Mouse (Mus musculus): ENCODE data around the gene Fyco1. TPM values are rescaled to one million over a fixed set of nuclear protein-coding genes. Genes with fewer than 3 reads are reported as not detected.
"Not testable (repeated sequence)": the region's sequence is repeated elsewhere in the genome, so short reads cannot be mapped to it uniquely, and the experiment has no call there.

Gene Fyco1
- polyA plus RNA-seq, 1 experiment from 2014 or later = 15.8 TPM

DNA sequence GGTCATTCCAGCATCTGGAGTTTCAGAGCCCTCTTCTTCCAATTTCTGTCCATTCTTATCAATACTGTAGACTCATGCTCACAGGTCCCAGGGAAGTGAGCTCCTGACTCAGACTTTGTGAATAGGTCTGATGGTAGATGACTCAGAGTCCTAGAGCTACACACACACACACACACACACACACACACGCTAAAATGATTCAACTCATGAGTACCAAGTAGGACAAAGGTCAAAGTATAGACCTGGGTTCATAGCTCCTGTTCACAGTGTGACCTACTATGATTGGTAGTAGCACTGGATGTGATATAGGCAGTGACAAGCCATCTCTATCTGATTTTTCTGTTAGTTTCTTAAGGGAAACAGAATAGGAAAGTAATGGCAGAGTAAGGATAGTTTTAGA is 83.3 kb downstream of the Fyco1 start:
- no peaks in the 10 kb centered on the region for H3K27me3 ChIP-seq
- no peaks in the 10 kb centered on the region for H3K9me3 ChIP-seq (replicated peaks)
- 0 out of 2 replicates have a peak, but pooled peaks cover 6% of the 10 kb centered on the region for H3K4me1 ChIP-seq
- WGBS = 76% methylated on average over 1 of the region's 1 CpGs
- H3K27ac ChIP-seq (replicated peaks) = no peak overlapping the region
- H3K4me2 ChIP-seq (replicated peaks) = no peak overlapping the region
- ATAC-seq (ENCODE audit: insufficient number of reproducible peaks, low FRiP score, low TSS enrichment, low read depth) = no peak
- H3K36me3 ChIP-seq = no peaks in the 10 kb centered on the region
- H3K4me3 ChIP-seq (replicated peaks) = no peak overlapping the region
- H3K9ac ChIP-seq = no peak overlapping the region

DNA sequence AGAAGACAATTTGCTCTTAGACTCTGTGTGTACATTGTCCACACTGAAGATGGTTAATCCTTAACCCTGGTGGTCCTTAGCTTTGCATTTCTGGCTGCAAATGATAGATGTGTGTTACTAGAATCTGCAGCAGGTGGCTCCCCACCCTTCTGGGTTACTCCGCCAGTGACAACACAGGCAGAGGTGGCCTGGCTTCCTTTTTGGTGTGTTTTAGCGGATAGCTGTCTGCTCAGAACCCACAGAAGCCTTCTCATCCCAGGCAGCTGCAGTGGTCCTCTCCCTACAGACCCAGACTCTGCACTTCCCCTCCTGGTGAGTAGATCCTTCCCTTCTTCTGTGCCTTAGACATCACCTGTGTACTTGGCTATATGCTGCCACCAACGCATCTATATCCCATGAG is 84.7 kb downstream of the Fyco1 start:
- Histone ChIP-seq H3K27ac (replicated peaks) (no peak overlapping the region), H3K4me1 (0 out of 2 replicates have a peak, but pooled peaks cover 9% of the 10 kb centered on the region), H3K36me3 (no peaks in the 10 kb centered on the region), H3K27me3 (no peaks in the 10 kb centered on the region), H3K9ac (no peak overlapping the region), H3K4me2 (replicated peaks) (no peak overlapping the region), H3K9me3 (replicated peaks) (no peaks in the 10 kb centered on the region), H3K4me3 (replicated peaks) (no peak overlapping the region)
- no peak for ATAC-seq (ENCODE audit: insufficient number of reproducible peaks, low FRiP score, low TSS enrichment, low read depth)
- WGBS = 81% methylated on average over 3 of the region's 3 CpGs

DNA sequence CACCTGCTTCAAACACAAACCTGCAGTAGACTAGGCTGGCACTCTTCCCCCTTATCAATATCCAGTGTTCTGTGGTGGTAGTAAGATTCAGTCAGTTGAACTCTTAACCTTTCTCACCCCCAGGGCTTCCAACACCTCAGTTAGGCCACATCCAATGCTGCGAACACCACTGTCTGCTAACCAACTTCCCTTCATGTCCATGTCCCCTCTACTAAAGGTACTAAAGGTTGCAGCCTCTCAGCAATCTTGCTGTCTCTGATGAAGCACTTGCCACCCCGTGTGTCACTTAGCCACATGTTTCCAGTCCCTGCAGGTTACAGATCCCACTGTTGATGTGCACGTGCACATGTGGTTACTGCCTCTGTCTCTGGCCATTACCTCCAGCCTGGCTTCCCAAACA is 87.9 kb downstream of the Fyco1 start:
- Histone ChIP-seq H3K27ac (replicated peaks) (no peak overlapping the region), H3K4me3 (replicated peaks) (no peak overlapping the region), H3K4me2 (replicated peaks) (no peak overlapping the region), H3K9me3 (replicated peaks) (no peaks in the 10 kb centered on the region), H3K27me3 (no peaks in the 10 kb centered on the region), H3K36me3 (no peaks in the 10 kb centered on the region), H3K9ac (no peak overlapping the region), H3K4me1 (0 out of 2 replicates have a peak, but pooled peaks cover 4% of the 10 kb centered on the region)
- no peak for ATAC-seq (ENCODE audit: insufficient number of reproducible peaks, low FRiP score, low TSS enrichment, low read depth)
- WGBS = 75% methylated on average over 3 of the region's 3 CpGs

DNA sequence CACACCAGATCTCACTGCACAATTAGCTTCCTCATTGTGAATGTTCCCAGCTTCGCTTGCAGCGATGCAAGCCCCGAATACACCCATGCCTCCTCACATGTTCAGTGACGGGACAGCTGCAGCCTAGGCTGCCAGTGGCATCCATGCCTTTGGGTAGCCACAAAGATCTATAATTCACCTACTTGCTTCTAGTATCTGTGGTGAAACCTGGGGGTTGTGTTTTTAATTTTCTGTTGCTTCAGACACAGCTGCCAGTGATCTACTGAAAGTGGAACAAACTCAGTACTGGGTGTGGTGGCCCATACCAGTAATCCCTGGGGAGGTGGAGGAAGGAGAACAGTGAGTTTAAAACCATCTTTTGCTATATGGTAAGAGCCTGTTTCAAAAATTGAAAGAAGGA is 88.8 kb downstream of the Fyco1 start:
- no peak overlapping the region for H3K4me2 ChIP-seq (replicated peaks)
- H3K9ac ChIP-seq = no peak overlapping the region
- no peak overlapping the region for H3K27ac ChIP-seq (replicated peaks)
- WGBS = 64% methylated on average over 4 of the region's 4 CpGs
- H3K4me3 ChIP-seq (replicated peaks) = no peak overlapping the region
- H3K4me1 ChIP-seq = 0 out of 2 replicates have a peak, but pooled peaks cover 4% of the 10 kb centered on the region
- no peaks in the 10 kb centered on the region for H3K27me3 ChIP-seq
- H3K36me3 ChIP-seq = no peaks in the 10 kb centered on the region
- no peak for ATAC-seq (ENCODE audit: insufficient number of reproducible peaks, low FRiP score, low TSS enrichment, low read depth)
- no peaks in the 10 kb centered on the region for H3K9me3 ChIP-seq (replicated peaks)

DNA sequence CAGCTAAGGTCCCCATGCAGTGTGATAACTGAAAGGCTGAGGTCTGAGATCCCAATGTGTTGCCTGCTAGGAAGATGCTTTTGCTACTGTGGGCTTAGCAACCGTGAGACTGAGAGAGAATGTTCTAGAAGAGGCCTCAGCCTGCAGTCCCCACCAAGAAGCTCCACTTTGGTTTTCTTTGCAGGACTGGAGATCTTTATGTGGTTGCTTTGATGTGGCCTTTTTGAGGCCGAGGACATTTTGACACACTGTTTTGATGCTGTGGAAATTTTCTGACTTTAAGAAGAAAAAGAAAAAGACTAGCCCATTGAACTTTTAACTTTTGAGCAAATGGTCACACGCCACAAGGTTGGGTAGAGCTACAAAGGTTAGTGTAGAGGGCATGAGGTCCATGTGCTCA is 90.9 kb downstream of the Fyco1 start:
- H3K4me3 ChIP-seq (replicated peaks) = no peak overlapping the region
- no peaks in the 10 kb centered on the region for H3K27me3 ChIP-seq
- 64% methylated on average over 3 of the region's 3 CpGs for WGBS
- H3K27ac ChIP-seq (replicated peaks) = no peak overlapping the region
- no peak overlapping the region for H3K4me2 ChIP-seq (replicated peaks)
- H3K9ac ChIP-seq = no peak overlapping the region
- no peak for ATAC-seq (ENCODE audit: insufficient number of reproducible peaks, low FRiP score, low TSS enrichment, low read depth)
- H3K4me1 ChIP-seq = 0 out of 2 replicates have a peak, but pooled peaks cover 4% of the 10 kb centered on the region
- no peaks in the 10 kb centered on the region for H3K36me3 ChIP-seq
- no peaks in the 10 kb centered on the region for H3K9me3 ChIP-seq (replicated peaks)

DNA sequence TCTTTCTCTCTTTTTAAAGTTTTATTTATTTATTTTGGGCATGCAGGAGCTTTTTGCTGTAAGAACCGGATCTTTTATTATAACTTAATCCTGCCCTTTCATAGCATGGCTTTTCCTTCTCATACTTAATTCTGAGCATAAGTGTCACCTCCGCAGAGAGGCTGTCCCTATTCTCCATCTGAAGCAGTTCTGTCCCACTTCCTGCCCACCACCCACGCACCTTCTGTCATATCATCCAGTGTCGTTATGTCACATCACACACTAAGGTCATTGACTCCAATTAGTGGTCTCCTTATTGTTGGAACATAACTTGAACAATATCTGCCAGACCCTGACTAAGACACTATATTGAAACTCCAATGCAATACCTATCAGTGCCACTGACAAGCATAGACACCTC is 93.1 kb downstream of the Fyco1 start:
- Histone ChIP-seq H3K27me3 (no peaks in the 10 kb centered on the region), H3K4me3 (replicated peaks) (no peak overlapping the region), H3K9me3 (replicated peaks) (no peaks in the 10 kb centered on the region), H3K9ac (no peak overlapping the region), H3K27ac (replicated peaks) (no peak overlapping the region), H3K36me3 (no peaks in the 10 kb centered on the region), H3K4me2 (replicated peaks) (no peak overlapping the region), H3K4me1 (0 out of 2 replicates have a peak, but pooled peaks cover 4% of the 10 kb centered on the region)
- 76% methylated on average over 4 of the region's 4 CpGs for WGBS
- no peak for ATAC-seq (ENCODE audit: insufficient number of reproducible peaks, low FRiP score, low TSS enrichment, low read depth)

DNA sequence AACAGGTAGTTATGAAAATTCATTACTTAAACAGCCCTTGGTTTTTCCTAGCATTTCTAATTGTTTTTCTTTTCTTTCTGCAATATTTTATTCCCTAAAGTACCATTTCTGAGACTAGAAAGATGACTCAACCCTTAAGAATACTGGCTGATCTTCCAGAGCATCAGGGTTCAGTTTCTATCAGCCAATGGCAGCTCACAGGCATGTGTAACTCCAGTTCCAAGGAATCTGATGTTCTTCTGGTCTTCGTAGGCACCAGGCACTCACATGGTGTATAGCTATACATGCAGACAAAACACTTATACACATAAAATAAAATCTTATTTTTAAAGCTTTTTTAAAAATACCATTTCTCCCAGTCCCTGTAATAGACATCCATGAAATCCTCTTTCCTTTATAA is 93.5 kb downstream of the Fyco1 start:
- H3K27me3 ChIP-seq = no peaks in the 10 kb centered on the region
- H3K9me3 ChIP-seq (replicated peaks) = no peaks in the 10 kb centered on the region
- H3K36me3 ChIP-seq = no peaks in the 10 kb centered on the region
- no peak overlapping the region for H3K27ac ChIP-seq (replicated peaks)
- H3K4me2 ChIP-seq (replicated peaks) = no peak overlapping the region
- no peak overlapping the region for H3K9ac ChIP-seq
- H3K4me3 ChIP-seq (replicated peaks) = no peak overlapping the region
- WGBS = 76% methylated on average over 1 of the region's 1 CpGs
- no peak for ATAC-seq (ENCODE audit: insufficient number of reproducible peaks, low FRiP score, low TSS enrichment, low read depth)
- 0 out of 2 replicates have a peak, but pooled peaks cover 4% of the 10 kb centered on the region for H3K4me1 ChIP-seq

DNA sequence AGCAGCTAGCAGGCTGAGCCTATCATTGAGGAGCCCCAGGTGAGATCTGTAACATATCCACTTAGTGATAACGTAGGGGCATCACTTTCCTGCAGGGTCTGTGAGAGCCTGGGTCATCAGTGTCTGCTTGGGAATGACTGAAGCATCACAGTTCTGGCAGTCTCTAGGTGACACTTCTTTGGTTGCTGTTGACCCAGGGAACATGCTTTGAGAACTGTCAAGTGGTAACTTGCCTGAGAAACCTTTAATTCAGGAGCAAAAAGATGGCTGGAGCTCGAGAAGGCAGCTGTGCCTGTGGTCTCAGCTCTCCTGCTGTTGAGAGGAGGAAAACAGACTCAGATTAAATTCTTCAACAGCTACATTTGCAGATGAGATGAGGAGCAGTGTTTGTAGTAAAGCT is 94.4 kb downstream of the Fyco1 start:
- H3K4me2 ChIP-seq (replicated peaks) = no peak overlapping the region
- no peaks in the 10 kb centered on the region for H3K36me3 ChIP-seq
- H3K9ac ChIP-seq = no peak overlapping the region
- H3K9me3 ChIP-seq (replicated peaks) = no peaks in the 10 kb centered on the region
- H3K4me1 ChIP-seq = no peaks in the 10 kb centered on the region
- H3K27me3 ChIP-seq = no peaks in the 10 kb centered on the region
- no peak for ATAC-seq (ENCODE audit: insufficient number of reproducible peaks, low FRiP score, low TSS enrichment, low read depth)
- H3K4me3 ChIP-seq (replicated peaks) = no peak overlapping the region
- 39% methylated on average over 2 of the region's 2 CpGs for WGBS
- no peak overlapping the region for H3K27ac ChIP-seq (replicated peaks)

DNA sequence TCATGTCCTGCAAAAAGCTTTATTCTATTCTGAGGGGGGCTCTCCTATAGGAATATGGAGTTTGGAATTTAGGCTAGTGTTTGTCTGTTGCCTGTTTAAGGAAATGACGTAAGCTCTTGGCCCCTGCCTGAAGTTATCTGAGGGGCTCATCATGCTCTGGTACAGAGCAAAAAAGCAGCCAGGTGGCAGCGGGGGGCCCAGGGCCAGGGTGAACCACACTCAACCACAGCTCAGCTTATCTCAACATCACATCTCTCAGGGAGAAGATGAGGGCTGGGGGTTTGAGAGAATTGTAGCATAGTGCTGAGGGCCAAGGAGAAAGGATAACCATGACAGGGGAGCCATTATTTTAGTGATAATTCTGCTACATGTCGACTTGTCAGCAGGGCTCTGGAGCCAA is 94.9 kb downstream of the Fyco1 start:
- H3K27ac ChIP-seq (replicated peaks) = no peak overlapping the region
- no peak overlapping the region for H3K4me2 ChIP-seq (replicated peaks)
- H3K4me1 ChIP-seq = no peaks in the 10 kb centered on the region
- H3K4me3 ChIP-seq (replicated peaks) = no peak overlapping the region
- no peaks in the 10 kb centered on the region for H3K27me3 ChIP-seq
- H3K9ac ChIP-seq = no peak overlapping the region
- no peaks in the 10 kb centered on the region for H3K9me3 ChIP-seq (replicated peaks)
- ATAC-seq (ENCODE audit: insufficient number of reproducible peaks, low FRiP score, low TSS enrichment, low read depth) = no peak
- no peaks in the 10 kb centered on the region for H3K36me3 ChIP-seq
- WGBS = 67% methylated on average over 3 of the region's 3 CpGs

DNA sequence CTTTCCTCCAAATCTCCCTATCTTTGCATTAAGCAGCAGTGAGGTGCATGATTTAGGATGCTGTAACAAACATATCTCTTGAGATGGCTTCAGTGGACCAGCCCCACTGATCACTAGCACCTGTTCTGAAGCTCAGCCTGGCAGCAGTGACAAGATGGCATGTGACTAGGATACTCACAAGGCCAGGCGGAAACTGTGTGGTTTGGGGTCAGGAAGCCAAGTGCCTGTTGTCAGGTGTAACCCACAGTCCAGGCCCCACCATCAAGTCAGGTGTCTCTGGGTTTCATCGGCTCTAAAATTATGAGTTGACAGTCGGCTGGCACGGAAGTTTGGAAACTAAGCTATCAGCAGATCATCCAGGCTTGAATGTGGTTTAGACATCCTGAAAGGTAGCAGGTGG is 97.4 kb downstream of the Fyco1 start:
- H3K27ac ChIP-seq (replicated peaks) = no peak overlapping the region
- H3K27me3 ChIP-seq = no peaks in the 10 kb centered on the region
- H3K4me3 ChIP-seq (replicated peaks) = no peak overlapping the region
- H3K9ac ChIP-seq = no peak overlapping the region
- WGBS = 84% methylated on average over 4 of the region's 4 CpGs
- no peak for ATAC-seq (ENCODE audit: insufficient number of reproducible peaks, low FRiP score, low TSS enrichment, low read depth)
- no peaks in the 10 kb centered on the region for H3K9me3 ChIP-seq (replicated peaks)
- H3K36me3 ChIP-seq = no peaks in the 10 kb centered on the region
- H3K4me2 ChIP-seq (replicated peaks) = no peak overlapping the region
- H3K4me1 ChIP-seq = no peaks in the 10 kb centered on the region

DNA sequence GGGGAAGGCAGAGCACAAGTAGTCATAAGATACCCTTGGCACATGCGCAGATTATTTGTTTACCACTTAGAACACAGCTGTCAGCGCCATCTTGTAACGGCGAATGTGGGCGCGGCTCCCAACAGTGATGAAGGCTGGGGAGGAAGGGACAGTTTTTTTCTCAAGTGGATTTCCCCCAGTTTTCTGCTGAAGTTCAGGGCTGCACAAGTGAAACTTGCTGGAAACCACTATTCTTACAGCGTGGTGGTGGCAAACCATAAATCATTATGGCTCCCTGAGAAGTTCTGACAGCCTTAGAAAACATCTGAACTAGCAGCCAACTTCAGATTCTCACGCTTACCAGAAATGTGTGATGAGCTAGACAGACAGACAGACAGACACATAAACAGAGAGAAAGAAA is 102.0 kb downstream of the Fyco1 start:
- not testable (repeated sequence) for H3K4me1 ChIP-seq; H3K27me3 ChIP-seq; H3K4me3 ChIP-seq (replicated peaks); H3K9ac ChIP-seq; H3K9me3 ChIP-seq (replicated peaks); H3K4me2 ChIP-seq (replicated peaks); H3K36me3 ChIP-seq; ATAC-seq (ENCODE audit: insufficient number of reproducible peaks, low FRiP score, low TSS enrichment, low read depth); H3K27ac ChIP-seq (replicated peaks)
- WGBS = 93% methylated on average over 8 of the region's 8 CpGs

DNA sequence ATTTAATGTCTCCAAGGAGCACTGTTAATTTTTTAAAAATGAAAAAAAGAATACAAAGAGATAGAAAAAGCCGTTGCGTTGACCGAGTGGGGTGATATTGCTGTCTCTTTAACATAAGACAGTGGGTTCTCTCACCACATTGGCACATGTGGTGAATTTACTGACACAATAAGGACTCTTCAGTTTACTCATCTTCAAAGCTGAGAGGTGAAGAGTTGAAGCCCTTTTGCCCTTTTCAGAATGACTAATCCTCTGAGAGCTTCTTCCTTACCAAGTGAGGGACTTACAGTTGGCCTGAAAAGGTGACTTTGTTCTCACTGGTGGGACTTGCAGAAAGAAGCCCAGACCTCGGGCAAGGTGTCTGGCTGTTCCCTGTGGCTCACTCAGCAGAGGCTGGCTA is 110.9 kb downstream of the Fyco1 start:
- H3K4me1 ChIP-seq = no peaks in the 10 kb centered on the region

More for the DNA sequence above, 110.9 kb downstream of the Fyco1 start:
- WGBS = 70% methylated on average over 4 of the region's 4 CpGs
- H3K4me3 ChIP-seq (replicated peaks) = no peak overlapping the region
- no peak overlapping the region for H3K9ac ChIP-seq
- no peak overlapping the region for H3K4me2 ChIP-seq (replicated peaks)
- no peak overlapping the region for H3K27ac ChIP-seq (replicated peaks)
- no peak for ATAC-seq (ENCODE audit: insufficient number of reproducible peaks, low FRiP score, low TSS enrichment, low read depth)
- no peaks in the 10 kb centered on the region for H3K9me3 ChIP-seq (replicated peaks)
- no peaks in the 10 kb centered on the region for H3K36me3 ChIP-seq
- no peaks in the 10 kb centered on the region for H3K27me3 ChIP-seq

Data from embryonic facial prominence, embryonic 15.5 days (tissue).